Mouse (Mus musculus): ENCODE measurements at regions not wholly inside any gene's neighbourhood (a gene's known extent, or its start where the extent isn't known, plus 50 kb on each side); places are given as distances from the start of the nearest gene placed in this dataset.

DNA sequence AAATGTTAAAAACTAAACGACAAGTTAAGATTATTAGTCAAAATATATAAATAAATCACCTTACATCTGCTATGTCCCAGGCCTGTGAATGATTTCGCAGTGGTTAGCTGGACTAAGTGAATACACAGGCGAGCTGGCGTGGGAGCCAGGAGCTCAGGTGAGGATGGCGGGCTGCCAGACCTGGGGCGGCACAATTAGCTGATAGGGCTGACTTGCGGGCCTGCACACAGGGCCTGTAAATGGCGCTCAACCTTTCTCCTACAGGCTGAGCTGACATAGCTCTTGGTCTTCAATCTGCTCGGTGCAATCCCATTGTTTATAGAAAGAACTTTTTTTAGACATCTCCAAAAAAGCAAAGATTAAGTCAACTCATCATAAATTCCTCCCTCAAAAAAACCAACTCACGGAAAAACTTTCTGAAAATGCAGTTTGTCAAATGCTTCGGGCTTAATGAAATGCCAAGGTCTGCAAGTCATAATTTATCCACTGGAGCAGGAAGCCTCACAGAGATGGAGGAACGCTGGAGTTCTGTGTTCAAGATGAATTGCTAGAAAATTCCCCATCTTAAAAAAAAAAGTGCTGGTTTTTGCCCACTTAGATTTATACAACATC lies 312.7 kb upstream of the Nfe2l3 start:
- WGBS = 81% methylated on average over 12 of the region's 12 CpGs
- no peaks in the 10 kb centered on the region for H3K9me3 ChIP-seq (replicated peaks)
- H3K27me3 ChIP-seq = no peaks in the 10 kb centered on the region
- H3K9ac ChIP-seq = no peak overlapping the region
- no peak overlapping the region for H3K27ac ChIP-seq
- no peak overlapping the region for H3K4me3 ChIP-seq
- no peak overlapping the region for H3K4me2 ChIP-seq (replicated peaks)
- no peaks in the 10 kb centered on the region for H3K36me3 ChIP-seq
- no peak for ATAC-seq (ENCODE audit: low FRiP score)
- peaks cover 4% of the 10 kb centered on the region; the same call in 1 of the 2 replicates for H3K4me1 ChIP-seq

DNA sequence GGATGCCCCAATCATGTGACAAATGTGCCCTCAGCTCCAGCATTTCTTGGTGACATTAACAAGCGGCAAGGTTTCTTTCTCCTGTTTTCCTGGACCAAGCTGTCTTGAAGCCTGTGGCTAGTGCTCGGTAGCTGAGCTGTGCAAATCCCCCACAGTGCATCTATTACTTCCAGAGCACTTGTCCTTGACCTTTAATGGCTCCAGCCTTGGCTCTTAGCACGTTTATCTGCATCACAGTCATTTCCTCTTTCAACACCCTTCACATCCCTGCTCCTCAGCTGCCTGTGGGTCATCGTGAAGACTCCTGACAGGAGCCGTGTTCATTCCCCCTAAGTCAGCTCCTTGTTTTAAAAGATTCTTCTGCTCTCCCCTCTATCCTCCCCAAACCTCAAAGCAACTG lies 309.5 kb upstream of the Nfe2l3 start:
- H3K36me3 ChIP-seq = no peaks in the 10 kb centered on the region
- no peak for ATAC-seq (ENCODE audit: low FRiP score)
- H3K4me2 ChIP-seq (replicated peaks) = no peak overlapping the region
- WGBS = 40% methylated on average over 5 of the region's 5 CpGs
- H3K9ac ChIP-seq = no peak overlapping the region
- no peaks in the 10 kb centered on the region for H3K27me3 ChIP-seq
- H3K4me3 ChIP-seq = no peak overlapping the region
- no peak overlapping the region for H3K27ac ChIP-seq
- H3K4me1 ChIP-seq = peaks cover 4% of the 10 kb centered on the region; the same call in 1 of the 2 replicates
- H3K9me3 ChIP-seq (replicated peaks) = no peaks in the 10 kb centered on the region

DNA sequence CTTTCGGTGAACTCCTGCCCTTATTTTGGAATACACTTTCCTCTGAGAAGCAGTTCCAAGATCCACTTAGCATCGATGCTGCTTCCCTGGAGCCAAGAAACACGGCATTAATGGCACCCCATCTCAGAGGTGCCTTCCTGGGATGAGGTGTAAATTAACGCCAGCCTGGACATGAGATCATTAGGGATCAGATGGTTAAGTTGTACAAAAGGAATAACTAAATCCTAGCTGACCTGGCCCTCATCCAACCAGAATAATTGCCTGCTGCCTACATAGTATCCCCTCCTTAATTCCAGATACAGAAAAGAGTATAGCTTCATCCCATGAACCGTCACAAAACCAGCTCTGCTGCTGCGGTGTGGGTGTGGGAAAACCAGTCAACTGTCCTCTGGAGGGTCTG lies 304.6 kb upstream of the Nfe2l3 start:
- Histone ChIP-seq H3K4me3 (no peak overlapping the region), H3K9ac (no peak overlapping the region), H3K4me2 (replicated peaks) (no peak overlapping the region), H3K4me1 (peaks cover 2% of the 10 kb centered on the region; the same call in 1 of the 2 replicates), H3K27me3 (no peaks in the 10 kb centered on the region), H3K27ac (no peak overlapping the region), H3K9me3 (replicated peaks) (no peaks in the 10 kb centered on the region), H3K36me3 (no peaks in the 10 kb centered on the region)
- no peak for ATAC-seq (ENCODE audit: low FRiP score)
- WGBS = 87% methylated on average over 6 of the region's 6 CpGs

DNA sequence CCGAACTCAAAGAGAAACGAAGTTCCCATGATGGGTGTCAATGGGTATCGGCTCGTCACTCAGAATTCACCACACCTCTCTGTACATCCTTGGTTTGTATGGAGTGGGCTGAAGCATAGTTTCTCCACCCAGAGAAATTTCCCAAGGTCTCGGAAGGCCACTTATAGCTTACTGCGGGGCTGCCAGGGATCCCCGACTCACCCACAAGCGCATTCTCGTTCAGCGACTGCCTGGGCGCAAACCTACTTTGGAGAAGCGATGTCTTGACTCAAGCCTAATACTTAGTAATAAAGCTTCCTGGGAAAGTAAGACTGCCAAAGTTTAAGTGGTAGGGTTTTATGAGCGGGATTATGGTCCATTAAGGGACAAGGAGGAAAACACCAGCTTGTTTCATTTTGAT lies 303.4 kb upstream of the Nfe2l3 start:
- H3K27me3 ChIP-seq = no peaks in the 10 kb centered on the region
- no peak overlapping the region for H3K4me3 ChIP-seq
- H3K36me3 ChIP-seq = no peaks in the 10 kb centered on the region
- H3K9ac ChIP-seq = no peak overlapping the region
- WGBS = 96% methylated on average over 13 of the region's 13 CpGs
- H3K9me3 ChIP-seq (replicated peaks) = no peaks in the 10 kb centered on the region
- no peak overlapping the region for H3K27ac ChIP-seq
- no peaks in the 10 kb centered on the region for H3K4me1 ChIP-seq
- H3K4me2 ChIP-seq (replicated peaks) = no peak overlapping the region
- no peak for ATAC-seq (ENCODE audit: low FRiP score)

DNA sequence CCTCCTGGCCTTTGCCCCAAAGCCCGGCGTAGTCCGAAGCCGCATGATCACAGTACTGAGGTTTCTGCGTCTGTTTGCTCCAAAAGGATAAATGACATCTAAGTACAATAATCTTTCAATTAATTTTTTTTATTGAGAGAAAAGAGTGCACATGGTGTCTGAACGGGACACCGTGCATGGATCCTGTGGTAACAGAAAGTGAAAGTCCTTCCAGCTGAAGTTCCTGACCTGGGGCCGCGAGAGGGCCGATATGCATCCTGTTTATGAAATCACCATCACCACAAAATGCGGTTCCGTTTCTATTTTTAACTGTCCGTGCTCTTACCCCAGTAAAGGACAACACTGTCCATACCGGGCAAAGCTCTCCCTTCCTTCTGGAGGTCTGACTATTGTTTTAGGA lies 302.9 kb upstream of the Nfe2l3 start:
- no peak overlapping the region for H3K4me3 ChIP-seq
- H3K9ac ChIP-seq = no peak overlapping the region
- H3K27me3 ChIP-seq = no peaks in the 10 kb centered on the region
- no peaks in the 10 kb centered on the region for H3K4me1 ChIP-seq
- no peak overlapping the region for H3K4me2 ChIP-seq (replicated peaks)
- no peaks in the 10 kb centered on the region for H3K9me3 ChIP-seq (replicated peaks)
- no peaks in the 10 kb centered on the region for H3K36me3 ChIP-seq
- WGBS = 93% methylated on average over 14 of the region's 14 CpGs
- no peak overlapping the region for H3K27ac ChIP-seq
- ATAC-seq (ENCODE audit: low FRiP score) = no peak

DNA sequence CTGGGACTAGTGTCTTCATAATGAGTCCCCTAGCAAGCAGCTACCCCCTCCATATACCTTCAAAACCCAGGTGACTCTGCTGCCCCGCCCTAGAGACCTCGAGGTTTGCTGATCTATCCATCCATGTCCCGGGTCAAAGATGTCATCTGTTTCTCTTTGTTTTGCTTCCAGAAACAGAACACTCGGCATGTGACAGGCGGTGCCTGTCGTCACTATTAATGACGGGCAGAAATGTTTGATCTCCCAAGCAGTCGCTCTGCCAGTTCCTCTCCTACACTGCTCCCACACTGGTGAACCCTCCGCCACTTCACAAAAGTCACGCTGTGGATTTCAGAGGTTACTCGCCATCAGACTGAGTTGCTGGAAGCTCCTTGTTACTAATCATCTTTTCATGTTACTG lies 287.7 kb upstream of the Nfe2l3 start:
- Histone ChIP-seq H3K9ac (no peak overlapping the region), H3K36me3 (no peaks in the 10 kb centered on the region), H3K4me1 (no peaks in the 10 kb centered on the region), H3K9me3 (replicated peaks) (no peaks in the 10 kb centered on the region), H3K27ac (no peak overlapping the region), H3K4me3 (no peak overlapping the region), H3K27me3 (no peaks in the 10 kb centered on the region), H3K4me2 (replicated peaks) (no peak overlapping the region)
- 60% methylated on average over 11 of the region's 11 CpGs for WGBS
- no peak for ATAC-seq (ENCODE audit: low FRiP score)

DNA sequence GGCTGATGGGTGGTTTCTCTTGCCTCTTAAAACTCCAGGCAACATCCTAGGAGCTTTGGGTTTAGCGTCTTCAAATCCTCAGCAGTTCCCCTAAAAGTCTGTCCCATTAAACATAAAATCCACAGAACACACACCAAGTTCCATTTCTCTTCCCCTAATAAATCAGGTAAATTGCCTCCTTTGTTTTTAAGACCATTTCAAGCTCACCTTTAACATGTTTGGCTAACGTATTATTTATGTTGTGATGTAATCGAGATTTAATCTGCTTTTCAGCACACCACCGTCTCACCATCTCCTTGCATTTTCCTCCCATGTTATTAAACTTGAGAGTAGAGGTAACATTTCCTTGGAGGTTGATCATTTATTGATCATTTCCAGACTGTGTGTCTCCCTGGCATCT lies 286.6 kb upstream of the Nfe2l3 start:
- ATAC-seq (ENCODE audit: low FRiP score) = no peak
- H3K36me3 ChIP-seq = no peaks in the 10 kb centered on the region

DNA sequence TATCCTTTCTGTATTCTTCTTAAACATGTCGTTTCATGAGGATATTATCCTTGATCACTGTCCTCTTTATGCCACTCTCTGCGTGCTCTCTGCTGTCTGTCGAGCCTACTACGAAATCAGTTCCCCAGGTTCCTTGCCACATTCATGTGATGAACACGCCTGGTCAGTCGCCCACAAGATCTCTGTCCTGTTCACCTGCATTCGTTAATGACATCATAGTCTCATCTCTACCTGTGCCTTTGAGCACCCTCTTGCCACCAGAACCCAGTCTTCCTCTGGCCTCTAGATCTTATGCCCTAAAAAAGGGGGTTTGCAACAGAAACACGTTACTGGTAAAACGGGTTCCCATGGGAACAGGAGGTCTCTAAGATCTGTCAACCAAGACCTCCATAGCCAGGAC lies 283.6 kb upstream of the Nfe2l3 start:
- H3K4me2 ChIP-seq (replicated peaks) = no peak overlapping the region
- no peak for ATAC-seq (ENCODE audit: low FRiP score)
- no peak overlapping the region for H3K4me3 ChIP-seq
- no peaks in the 10 kb centered on the region for H3K9me3 ChIP-seq (replicated peaks)
- no peak overlapping the region for H3K9ac ChIP-seq
- H3K27me3 ChIP-seq = no peaks in the 10 kb centered on the region
- H3K27ac ChIP-seq = no peak overlapping the region
- no peaks in the 10 kb centered on the region for H3K36me3 ChIP-seq
- WGBS = 86% methylated on average over 9 of the region's 9 CpGs
- 0 out of 2 replicates have a peak, but pooled peaks cover 4% of the 10 kb centered on the region for H3K4me1 ChIP-seq

More for the DNA sequence above, 286.6 kb upstream of the Nfe2l3 start:
- no peaks in the 10 kb centered on the region for H3K27me3 ChIP-seq
- no peak overlapping the region for H3K9ac ChIP-seq
- H3K9me3 ChIP-seq (replicated peaks) = no peaks in the 10 kb centered on the region
- H3K27ac ChIP-seq = no peak overlapping the region
- no peak overlapping the region for H3K4me2 ChIP-seq (replicated peaks)
- no peaks in the 10 kb centered on the region for H3K4me1 ChIP-seq
- H3K4me3 ChIP-seq = no peak overlapping the region
- 88% methylated on average over 4 of the region's 4 CpGs for WGBS

DNA sequence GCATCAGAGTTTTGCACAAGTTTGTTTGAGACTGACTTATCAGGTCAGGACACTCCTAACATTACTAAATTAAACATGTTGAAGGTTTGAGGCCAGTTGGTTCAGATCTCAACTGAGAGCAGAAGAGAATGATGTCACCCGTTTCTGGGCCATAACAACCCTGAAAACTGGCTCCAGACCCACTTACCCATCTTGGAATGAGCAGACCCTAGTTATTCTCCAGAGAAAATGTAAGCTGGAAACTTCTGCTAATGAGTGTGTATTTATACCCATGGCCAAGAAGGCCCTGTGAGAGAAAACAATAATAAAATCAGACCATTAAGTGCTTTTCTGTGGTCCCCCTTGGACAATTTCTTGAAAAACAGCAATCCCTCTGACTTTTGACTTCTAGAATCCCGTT lies 282.4 kb upstream of the Nfe2l3 start:
- Histone ChIP-seq H3K27ac (no peak overlapping the region), H3K4me1 (0 out of 2 replicates have a peak, but pooled peaks cover 4% of the 10 kb centered on the region), H3K4me3 (no peak overlapping the region), H3K27me3 (no peaks in the 10 kb centered on the region), H3K9me3 (replicated peaks) (no peaks in the 10 kb centered on the region), H3K4me2 (replicated peaks) (no peak overlapping the region), H3K36me3 (no peaks in the 10 kb centered on the region), H3K9ac (no peak overlapping the region)
- ATAC-seq (ENCODE audit: low FRiP score) = no peak
- WGBS = 83% methylated on average over 2 of the region's 2 CpGs

DNA sequence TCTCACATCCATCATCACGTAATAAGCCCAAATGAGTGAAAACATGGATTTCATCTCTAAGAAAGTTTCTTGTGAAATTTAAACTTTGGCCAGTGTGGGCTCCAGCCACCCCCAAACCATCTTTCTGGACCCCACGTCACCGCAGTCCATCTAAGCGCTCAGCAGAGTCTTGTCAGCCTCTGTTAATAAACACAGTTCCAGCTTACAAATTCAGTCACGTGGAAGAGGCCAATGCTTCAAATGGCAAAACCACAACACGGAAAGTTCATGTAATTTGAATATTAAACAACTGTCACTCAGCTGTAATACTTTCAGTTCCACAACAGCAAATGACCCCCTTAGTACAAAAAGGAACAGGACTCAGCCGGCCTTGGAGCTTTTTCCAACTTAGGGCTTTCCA lies 282.0 kb upstream of the Nfe2l3 start:
- Histone ChIP-seq H3K36me3 (no peaks in the 10 kb centered on the region), H3K9me3 (replicated peaks) (no peaks in the 10 kb centered on the region), H3K9ac (no peak overlapping the region), H3K4me2 (replicated peaks) (no peak overlapping the region), H3K27ac (no peak overlapping the region), H3K4me1 (0 out of 2 replicates have a peak, but pooled peaks cover 4% of the 10 kb centered on the region), H3K27me3 (no peaks in the 10 kb centered on the region), H3K4me3 (no peak overlapping the region)
- ATAC-seq (ENCODE audit: low FRiP score) = no peak
- 89% methylated on average over 7 of the region's 7 CpGs for WGBS

DNA sequence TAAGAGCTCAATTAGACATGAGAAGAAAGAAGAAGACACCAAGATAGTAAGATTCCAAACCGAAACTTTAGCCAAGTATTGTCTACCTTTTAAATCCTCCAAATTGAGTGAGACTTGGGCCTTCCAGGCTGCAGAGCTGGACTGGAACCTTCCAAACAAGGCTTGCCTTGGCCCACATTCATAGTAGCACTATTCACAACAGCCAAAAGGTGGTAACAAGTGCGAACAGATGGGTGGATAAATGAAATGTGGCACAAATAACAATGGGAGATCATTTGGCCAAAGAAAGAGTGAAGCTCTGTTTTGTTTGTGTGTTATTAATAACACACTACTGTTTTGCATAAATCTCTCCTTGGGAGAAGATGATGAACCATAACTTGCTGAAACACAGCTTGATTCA lies 281.6 kb upstream of the Nfe2l3 start:
- Histone ChIP-seq H3K4me1 (0 out of 2 replicates have a peak, but pooled peaks cover 4% of the 10 kb centered on the region), H3K4me3 (no peak overlapping the region), H3K4me2 (replicated peaks) (no peak overlapping the region), H3K27ac (no peak overlapping the region), H3K27me3 (no peaks in the 10 kb centered on the region), H3K9ac (no peak overlapping the region), H3K36me3 (no peaks in the 10 kb centered on the region), H3K9me3 (replicated peaks) (no peaks in the 10 kb centered on the region)
- ATAC-seq (ENCODE audit: low FRiP score) = no peak
- 91% methylated on average over 2 of the region's 2 CpGs for whole genome bisulfite sequencing

DNA sequence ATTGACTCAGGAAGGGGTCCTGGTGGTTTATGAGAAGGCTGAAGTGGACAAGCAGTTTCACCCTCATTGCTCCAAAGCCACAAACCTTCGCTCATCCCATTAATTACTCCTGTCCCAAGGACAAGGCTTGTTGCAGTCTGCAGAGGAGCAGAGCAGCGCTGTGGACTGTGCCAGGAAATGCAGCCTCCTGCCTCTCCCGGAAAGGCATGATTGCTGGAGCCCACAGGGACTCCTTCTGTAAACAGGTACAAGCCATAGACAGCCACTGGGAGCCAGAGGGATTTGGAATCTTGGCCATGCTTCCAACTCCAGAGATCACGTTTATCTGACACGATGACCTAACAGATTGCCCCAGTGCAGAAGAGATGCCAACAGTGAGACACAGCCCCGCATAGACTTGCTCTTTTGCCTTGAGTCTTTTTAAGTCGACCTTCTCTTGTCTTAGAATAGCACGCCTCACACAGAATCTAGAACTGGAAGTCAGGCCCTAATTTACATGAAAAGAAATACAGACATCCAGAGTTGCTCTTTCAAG lies 275.6 kb upstream of the Nfe2l3 start:
- WGBS = 72% methylated on average over 8 of the region's 8 CpGs
- no peak overlapping the region for H3K27ac ChIP-seq

DNA sequence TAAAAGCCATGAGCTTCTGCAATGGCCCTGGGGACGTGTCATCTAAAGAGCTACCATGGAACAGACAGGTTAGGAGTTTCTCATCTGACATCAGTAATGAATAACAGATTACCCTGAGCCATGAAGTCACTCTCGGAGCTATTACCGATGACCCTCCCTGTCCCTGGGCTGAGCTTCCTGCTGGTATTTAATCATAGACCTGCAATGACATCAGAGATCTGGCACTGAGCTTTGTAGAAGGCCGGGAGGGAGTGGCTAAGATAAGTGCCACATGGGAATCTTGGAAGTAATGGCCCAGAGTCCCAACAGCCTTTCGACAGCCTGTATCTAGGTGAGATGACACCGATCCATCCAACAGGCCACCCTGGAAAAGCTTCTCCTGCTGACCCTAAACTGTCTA lies 271.3 kb upstream of the Nfe2l3 start:
- H3K27ac ChIP-seq = no peak overlapping the region
- no peak overlapping the region for H3K9ac ChIP-seq
- no peak for ATAC-seq (ENCODE audit: low FRiP score)

More for the DNA sequence above, 275.6 kb upstream of the Nfe2l3 start:
- no peaks in the 10 kb centered on the region for H3K9me3 ChIP-seq (replicated peaks)
- H3K36me3 ChIP-seq = no peaks in the 10 kb centered on the region
- no peak overlapping the region for H3K4me3 ChIP-seq
- H3K9ac ChIP-seq = no peak overlapping the region
- no peak overlapping the region for H3K4me2 ChIP-seq (replicated peaks)
- no peak for ATAC-seq (ENCODE audit: low FRiP score)
- no peaks in the 10 kb centered on the region for H3K27me3 ChIP-seq
- 0 out of 2 replicates have a peak, but pooled peaks cover 3% of the 10 kb centered on the region for H3K4me1 ChIP-seq

More for the DNA sequence above, 271.3 kb upstream of the Nfe2l3 start:
- Histone ChIP-seq H3K36me3 (no peaks in the 10 kb centered on the region), H3K4me3 (no peak overlapping the region), H3K4me2 (replicated peaks) (no peak overlapping the region), H3K4me1 (0 out of 2 replicates have a peak, but pooled peaks cover 8% of the 10 kb centered on the region), H3K27me3 (no peaks in the 10 kb centered on the region), H3K9me3 (replicated peaks) (no peaks in the 10 kb centered on the region)
- 73% methylated on average over 6 of the region's 6 CpGs for WGBS
